Mouse (Mus musculus) small intestine, adult 2 months (tissue): ENCODE results near the gene Tns1. TPM values are rescaled to one million over a fixed set of nuclear protein-coding genes. Genes with fewer than 3 reads are reported as not detected.

Source experiments
- H3K27ac ChIP-seq: fragments of 200-500 bp; 2 replicates; pipeline ENCODE4 v1.5.1; 2012; ENCODE audit warnings: low read depth, low read length, control low read depth, inconsistent platforms; ENCODE audit not compliant: insufficient read depth
- H3K27me3 ChIP-seq: fragments of 200-500 bp; 2 replicates; pipeline ENCODE4 v1.6.1; 2012; ENCODE audit warnings: mild to moderate bottlenecking, moderate library complexity, low read length, inconsistent platforms; ENCODE audit not compliant: control insufficient read depth, insufficient read depth
- H3K36me3 ChIP-seq: fragments of 200-500 bp; 2 replicates; pipeline ENCODE4 v1.6.1; 2012; ENCODE audit warnings: mild to moderate bottlenecking, low read length, control low read depth, inconsistent platforms; ENCODE audit not compliant: control insufficient read depth, insufficient read depth
- H3K4me1 ChIP-seq: fragments of 200-500 bp; 2 replicates; pipeline ENCODE4 v1.6.1; 2012; ENCODE audit warnings: low read length, inconsistent platforms, mixed read lengths; ENCODE audit not compliant: control insufficient read depth, insufficient read depth, insufficient read length
- H3K4me3 ChIP-seq: fragments of 200-500 bp; 2 replicates; pipeline ENCODE4 v1.5.1; 2012; ENCODE audit warnings: low read depth, mild to moderate bottlenecking, control low read depth, inconsistent platforms, low read length, moderate library complexity
- CTCF ChIP-seq: fragments of 200-500 bp; IDR thresholded peaks from 2 replicates; pipeline ENCODE4 v1.5.1; 2012; ENCODE audit warnings: low read depth, mild to moderate bottlenecking, control low read depth, inconsistent platforms, low read length, moderate library complexity, mixed read lengths; ENCODE audit not compliant: insufficient replicate concordance, insufficient read length; ENCODE audit errors: extremely low read depth
- POLR2A ChIP-seq: fragments of 200-500 bp; IDR thresholded peaks from 2 replicates; pipeline ENCODE4 v1.6.1; 2012; ENCODE audit warnings: low read depth, mild to moderate bottlenecking, control low read depth, inconsistent platforms, low read length, moderate library complexity
- WGBS: fragments of 180-500 bp; shearing (Covaris S2); methylation state at CpG from one replicate; pipeline ENCODE4 v1.1.7; 2018; 5-methylcytosine and 5-hydroxymethylcytosine counted together
- polyA plus RNA-seq: library from polyadenylated mRNA; depleted of rRNA; stranded (reverse); fragments of >200 nt; gene quantifications from 2 replicates; pipeline ENCODE4 v1.2.3, GENCODE M21; 2012

The Tns1 gene
- polyA plus RNA-seq, 1 experiment = 79.6 TPM

- Histone ChIP-seq H3K36me3 (no peaks in the 10 kb centered on the region; the same call in 1 of the 2 replicates), H3K4me1 (no peaks in the 10 kb centered on the region), H3K4me3 (no peak overlapping the region), H3K27me3 (no peaks in the 10 kb centered on the region), H3K27ac (no peak overlapping the region)
- TF ChIP-seq POLR2A = no peak
- 73% methylated on average over 4 of the region's 4 CpGs for WGBS
These were observed 138.6 kb downstream of the Tns1 start for GRCm38 (mm10) chr1:73985611-73986010.

- TF ChIP-seq POLR2A = no peak
- no peak for TF ChIP-seq CTCF
These were observed 145.0 kb downstream of the Tns1 start for GRCm38 (mm10) chr1:73979214-73979613.

GRCm38 (mm10) chr1:73978576-73978975 lies 145.7 kb downstream of the Tns1 start:
- no peak overlapping the region for H3K4me3 ChIP-seq
- H3K27me3 ChIP-seq = no peaks in the 10 kb centered on the region
- TF ChIP-seq CTCF (no peak), POLR2A (no peak)
- WGBS = 96% methylated on average over 1 of the region's 1 CpGs
- H3K4me1 ChIP-seq = no peaks in the 10 kb centered on the region
- no peaks in the 10 kb centered on the region; the same call in 1 of the 2 replicates for H3K36me3 ChIP-seq
- no peak overlapping the region for H3K27ac ChIP-seq

More at GRCm38 (mm10) chr1:73979214-73979613, 145.0 kb downstream of the Tns1 start:
- Histone ChIP-seq H3K27ac (no peak overlapping the region), H3K4me1 (no peaks in the 10 kb centered on the region), H3K27me3 (no peaks in the 10 kb centered on the region), H3K4me3 (no peak overlapping the region), H3K36me3 (no peaks in the 10 kb centered on the region; the same call in 1 of the 2 replicates)
- 55% methylated on average over 3 of the region's 3 CpGs for WGBS

GRCm38 (mm10) chr1:73973992-73974391 lies 150.3 kb downstream of the Tns1 start:
- H3K36me3 ChIP-seq = no peaks in the 10 kb centered on the region
- H3K4me3 ChIP-seq = no peak overlapping the region
- H3K4me1 ChIP-seq = peaks cover 1% of the 10 kb centered on the region; the same call in 1 of the 2 replicates
- TF ChIP-seq CTCF (no peak), POLR2A (no peak)
- no peak overlapping the region for H3K27ac ChIP-seq
- WGBS = 78% methylated on average over 9 of the region's 9 CpGs
- no peaks in the 10 kb centered on the region for H3K27me3 ChIP-seq

- TF ChIP-seq CTCF (no peak), POLR2A (no peak)
- 63% methylated on average over 5 of the region's 5 CpGs for WGBS
- peaks cover 1% of the 10 kb centered on the region; the same call in 1 of the 2 replicates for H3K4me1 ChIP-seq
- no peaks in the 10 kb centered on the region for H3K36me3 ChIP-seq
- no peak overlapping the region for H3K4me3 ChIP-seq
- no peaks in the 10 kb centered on the region for H3K27me3 ChIP-seq
- no peak overlapping the region for H3K27ac ChIP-seq
These were observed 151.5 kb downstream of the Tns1 start for GRCm38 (mm10) chr1:73972726-73973125.

- TF ChIP-seq POLR2A (peak; percentile 15; the same call in 1 of the 2 replicates), CTCF (no peak)
- WGBS = 26% methylated on average over 5 of the region's 5 CpGs
- H3K27me3 ChIP-seq = no peaks in the 10 kb centered on the region
- H3K36me3 ChIP-seq = no peaks in the 10 kb centered on the region
- H3K4me3 ChIP-seq = no peak overlapping the region
- H3K4me1 ChIP-seq = peaks cover 1% of the 10 kb centered on the region
- H3K27ac ChIP-seq = no peak overlapping the region
These were observed 154.0 kb downstream of the Tns1 start for GRCm38 (mm10) chr1:73970161-73970730.

GRCm38 (mm10) chr1:73968712-73969511 lies 155.3 kb downstream of the Tns1 start:
- no peak for TF ChIP-seq POLR2A
- no peak for TF ChIP-seq CTCF
- Histone ChIP-seq H3K36me3 (no peaks in the 10 kb centered on the region), H3K27me3 (no peaks in the 10 kb centered on the region), H3K27ac (no peak overlapping the region), H3K4me1 (peaks cover 1% of the 10 kb centered on the region), H3K4me3 (no peak overlapping the region)
- 25% methylated on average over 13 of the region's 13 CpGs for WGBS
